Mouse (Mus musculus) right cerebral cortex, postnatal 14 days (tissue): ENCODE measurements around the gene Rab4a.
"Not testable (repeated sequence)": the region's sequence is repeated elsewhere in the genome, so short reads cannot be mapped to it uniquely, and the experiment has no call there.

ENCODE experiments used
- DNase-seq: peaks from one replicate; pipeline ENCODE4 v3.0.0; 2022

Gene Rab4a

DNA sequence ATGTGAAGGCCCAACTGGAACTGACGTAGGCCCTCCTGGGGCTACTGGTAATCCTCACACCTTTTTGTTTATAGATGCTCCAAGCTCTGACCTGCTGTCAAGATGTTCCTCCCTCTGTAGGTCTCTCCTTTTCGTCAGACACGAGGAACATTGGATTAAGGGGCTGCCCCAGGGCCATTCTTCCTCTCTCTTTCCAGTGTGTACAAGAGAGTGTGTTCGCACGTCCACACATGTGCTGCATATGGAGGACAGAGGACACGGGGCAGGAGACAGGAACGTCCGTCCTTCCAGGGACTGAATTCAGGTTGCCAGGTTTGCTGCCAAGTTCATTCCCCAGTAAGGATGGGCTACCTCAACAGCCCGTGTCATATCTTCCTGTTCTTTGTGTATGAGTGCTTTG is 16.3 kb upstream of the Rab4a start:
- DNase-seq, result no peak

DNA sequence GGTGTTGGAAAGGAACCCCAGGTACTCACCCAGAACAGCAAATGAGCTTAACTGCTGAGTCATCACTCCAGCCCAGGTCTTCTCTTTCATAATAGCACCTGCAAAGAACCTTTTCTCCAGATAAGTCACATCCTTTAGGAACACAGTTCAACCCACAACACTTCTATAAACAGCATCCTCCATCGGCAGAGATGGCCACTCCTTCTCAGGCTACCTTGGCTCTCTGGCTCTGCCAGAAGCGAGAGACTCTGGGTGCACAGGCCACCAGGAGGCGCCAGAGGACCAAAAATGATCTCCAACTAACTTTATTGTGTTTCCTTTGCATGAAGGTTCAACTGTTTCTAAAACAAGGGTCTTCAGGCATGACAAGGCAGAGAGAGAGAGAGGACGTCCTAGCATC is 15.8 kb upstream of the Rab4a start:
- peak; percentile 88 for DNase-seq

DNA sequence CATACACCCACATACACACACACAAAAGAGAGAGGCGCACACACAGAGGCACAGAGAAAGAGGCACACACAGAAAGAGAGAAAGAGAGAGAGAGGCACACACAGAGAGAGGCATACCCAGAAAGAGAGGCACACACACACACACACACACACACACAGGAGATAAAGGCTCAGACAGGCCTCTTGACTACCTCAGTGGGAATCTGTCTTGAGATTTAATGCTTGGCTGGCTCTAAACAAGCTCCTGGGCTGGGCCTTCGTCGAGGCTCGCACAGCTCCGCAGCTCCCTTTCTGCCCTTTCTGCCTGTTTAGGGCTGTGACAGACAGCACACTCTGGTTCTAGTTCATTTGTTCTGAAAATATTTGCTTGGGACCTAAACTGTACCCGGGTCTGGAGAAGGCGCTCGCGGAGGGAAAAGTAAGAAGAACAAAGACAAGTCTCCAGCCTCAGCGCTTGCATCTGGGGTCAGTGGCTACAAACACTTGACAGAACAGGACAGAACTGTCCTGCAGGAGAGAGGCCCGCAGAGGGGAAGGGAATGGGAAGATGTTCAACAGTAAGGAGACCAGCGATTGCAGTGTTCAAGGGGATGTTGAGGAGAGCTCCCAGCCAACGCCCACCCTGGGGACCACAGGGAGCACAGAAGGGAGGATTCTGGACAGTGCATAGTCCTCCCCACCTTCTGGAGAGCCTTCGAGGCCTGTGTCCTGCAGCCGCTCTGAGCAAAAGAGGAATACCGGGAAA is 14.5 kb upstream of the Rab4a start:
- no peak for DNase-seq

DNA sequence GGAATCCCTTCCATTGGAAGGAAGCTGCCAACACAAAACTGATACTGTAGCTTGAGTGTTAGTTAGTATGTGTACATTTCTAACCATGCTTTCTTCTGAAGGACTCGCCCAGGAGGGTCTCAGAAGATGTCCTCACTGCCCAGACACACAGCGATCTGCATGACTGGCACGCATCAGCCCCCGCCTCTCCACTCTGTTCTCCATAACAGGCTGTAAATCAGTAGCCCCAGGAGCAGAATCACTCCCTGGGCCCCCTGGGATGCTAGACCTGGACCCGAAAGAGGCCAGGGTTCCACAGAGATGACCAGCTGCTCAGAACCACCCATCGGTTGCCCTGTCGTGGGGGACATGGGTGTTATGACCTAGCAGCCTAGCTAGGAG is 13.9 kb upstream of the Rab4a start:
- DNase-seq, result no peak

DNA sequence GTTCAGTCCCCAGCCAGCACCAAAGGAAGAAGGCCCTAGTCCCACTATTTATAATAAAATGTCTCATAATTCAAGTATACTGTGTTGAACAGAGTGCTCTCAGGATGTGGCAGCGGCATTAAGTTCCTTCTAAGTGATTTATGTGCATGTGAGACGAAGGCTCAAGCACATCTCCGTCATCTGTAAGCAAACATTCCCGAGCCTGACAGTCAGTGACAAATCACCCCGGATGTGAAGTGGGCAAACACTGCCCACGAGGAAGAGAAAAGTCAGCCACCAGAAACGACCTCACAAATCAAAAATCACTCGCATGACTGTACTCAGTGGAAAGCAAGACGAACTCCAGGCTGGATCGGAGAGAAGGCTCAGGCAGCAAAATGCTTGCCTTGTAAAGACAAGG is 11.9 kb upstream of the Rab4a start:
- no peak for DNase-seq

DNA sequence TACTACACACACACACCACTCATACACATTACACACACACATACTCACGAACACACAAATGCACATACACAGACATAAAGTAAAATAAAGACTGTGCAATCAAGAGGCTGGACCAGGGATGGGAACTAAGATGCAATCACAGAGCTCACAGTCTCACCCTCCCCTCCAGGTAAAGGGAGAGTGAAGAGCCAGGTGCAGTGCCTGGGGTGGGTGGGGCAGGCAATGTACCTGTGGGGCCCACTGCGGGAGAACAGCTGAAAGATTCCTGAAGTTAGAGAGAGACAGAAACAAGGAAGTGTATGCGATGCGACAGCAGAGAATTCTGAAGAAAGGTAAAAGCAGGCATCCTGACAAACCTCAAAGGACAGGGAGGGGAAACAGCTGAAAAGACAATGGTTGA is 11.0 kb upstream of the Rab4a start:
- no peak for DNase-seq

DNA sequence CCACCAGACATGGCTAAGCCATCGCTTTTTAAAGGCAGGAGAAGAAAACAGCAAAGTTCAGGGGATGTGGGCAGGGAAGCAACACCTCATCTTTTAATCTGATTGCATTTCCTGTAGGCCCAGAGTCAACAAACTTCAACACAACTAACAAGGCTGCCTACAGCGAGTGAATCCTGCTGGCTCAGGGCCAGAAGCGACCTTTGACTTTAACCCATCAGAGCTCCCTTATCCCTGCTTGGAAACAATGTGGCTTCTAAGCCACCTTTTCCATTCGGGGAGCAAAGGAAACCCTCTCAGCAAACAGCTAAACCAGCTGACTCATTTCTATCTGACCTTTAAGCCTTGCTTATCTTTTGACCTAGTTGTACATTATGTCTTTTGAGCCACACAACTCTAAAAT is 9.0 kb upstream of the Rab4a start:
- no peak for DNase-seq

DNA sequence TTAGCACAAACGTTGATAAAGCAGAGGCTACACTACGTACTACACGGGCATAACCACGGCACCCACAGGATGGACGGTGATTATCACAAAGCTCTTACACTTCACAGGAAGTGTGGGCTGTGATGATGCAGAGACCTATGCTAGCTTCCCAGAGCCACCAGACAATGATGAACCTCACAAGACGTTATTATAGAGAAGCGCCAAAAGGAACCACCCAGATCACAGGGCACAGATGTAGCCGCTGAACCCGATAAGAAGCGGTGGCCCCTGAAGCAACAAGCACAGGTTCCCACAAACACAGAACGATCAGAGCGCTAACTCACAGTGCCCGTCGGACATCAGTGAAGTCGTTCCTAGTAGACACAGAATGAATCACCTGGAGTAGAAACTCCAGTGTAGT is 7.9 kb upstream of the Rab4a start:
- DNase-seq, result no peak

DNA sequence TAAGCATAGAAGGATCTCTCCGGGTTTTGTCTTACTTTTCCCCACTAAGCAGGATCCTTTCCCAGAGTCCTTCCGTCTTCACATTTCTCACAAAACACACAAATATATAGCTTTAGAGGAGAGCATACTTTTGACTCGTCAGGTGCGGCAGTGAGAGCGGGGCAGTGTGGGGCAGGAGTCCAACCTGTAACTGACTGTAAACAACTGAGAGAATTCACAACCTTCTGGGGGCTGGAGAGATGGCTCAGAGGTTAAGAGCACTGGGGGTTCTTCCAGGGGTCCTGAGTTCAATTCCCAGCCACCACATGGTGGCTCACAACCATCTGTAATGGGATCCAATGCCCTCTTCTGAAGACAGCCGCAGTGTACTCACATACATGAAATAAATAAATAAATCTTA is 6.4 kb upstream of the Rab4a start:
- DNase-seq, result no peak

DNA sequence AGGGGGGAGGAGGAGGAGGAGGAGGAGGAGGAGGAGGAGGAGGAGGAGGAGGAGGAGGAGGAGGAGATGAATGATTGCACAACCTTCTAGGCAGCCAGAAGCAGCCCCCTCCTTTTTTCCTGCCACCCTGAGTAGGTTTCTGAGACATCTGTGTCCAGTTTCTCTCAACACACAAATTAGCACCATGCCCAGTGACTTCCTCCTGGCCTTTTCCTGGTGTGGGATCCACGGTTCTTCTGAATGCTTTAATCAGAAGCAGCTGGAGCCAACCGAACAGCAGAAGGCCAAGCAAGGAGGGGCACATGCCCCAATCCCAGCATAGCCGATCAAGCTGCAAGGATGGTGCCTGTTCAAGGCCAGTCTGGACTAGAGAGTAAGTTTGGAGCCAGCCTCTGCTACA is 5.9 kb upstream of the Rab4a start:
- DNase-seq, result no peak

DNA sequence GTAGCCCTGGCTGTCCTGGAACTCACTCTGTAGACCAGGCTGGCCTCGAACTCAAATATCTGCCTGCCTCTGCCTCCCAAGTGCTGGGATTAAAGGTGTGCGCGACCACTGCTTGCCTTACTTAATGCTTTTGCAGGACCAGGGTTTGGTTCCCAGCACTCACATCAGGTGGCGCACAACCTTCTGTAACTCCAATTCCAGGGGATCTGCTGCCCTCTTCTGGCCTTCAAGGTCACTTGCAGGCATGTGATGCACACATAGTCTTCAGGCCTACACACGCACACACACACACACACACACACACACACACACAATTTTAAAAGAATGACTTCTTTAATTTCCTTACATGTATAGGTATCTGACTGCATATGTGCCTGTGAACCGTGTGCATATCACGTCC is 4.9 kb upstream of the Rab4a start:
- no peak for DNase-seq

DNA sequence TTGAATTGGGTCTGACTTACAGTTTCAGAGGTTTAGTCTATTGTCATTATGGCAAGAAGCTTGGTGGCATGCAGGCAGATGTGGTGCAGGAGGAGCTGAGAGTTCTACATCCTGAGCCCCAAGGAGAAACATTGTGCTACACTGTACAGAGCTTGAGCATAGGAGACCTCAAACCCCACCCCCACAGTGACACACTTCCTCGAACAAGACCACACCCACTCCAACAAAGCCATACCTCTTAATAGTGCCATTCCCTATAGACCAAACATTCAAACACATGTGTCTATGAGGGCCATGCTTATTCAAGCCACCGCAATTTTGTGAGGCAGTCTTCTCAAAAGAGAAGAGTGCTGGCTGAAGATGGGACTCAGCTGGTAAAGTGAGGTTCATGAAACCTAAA is 4.2 kb upstream of the Rab4a start:
- DNase-seq, result no peak

DNA sequence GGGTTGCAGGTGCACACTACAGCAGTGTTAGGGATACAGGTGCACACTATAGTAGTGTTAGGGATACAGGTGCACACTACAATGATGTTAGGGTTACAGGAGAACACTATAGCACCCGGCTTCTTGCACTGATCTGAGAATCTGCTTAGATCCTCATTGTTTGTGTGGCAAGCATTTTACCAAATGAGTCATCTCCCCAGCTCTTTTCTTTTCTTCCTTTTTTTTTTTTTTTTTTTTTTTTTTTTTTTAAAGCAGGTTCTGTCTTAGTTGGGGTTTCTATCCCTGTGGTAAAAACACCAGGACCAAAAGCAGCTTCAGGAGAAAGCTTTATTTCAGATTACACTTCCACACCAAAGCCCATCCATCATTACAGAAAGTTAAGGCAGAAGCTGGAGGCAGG is 2.1 kb upstream of the Rab4a start:
- no peak for DNase-seq

DNA sequence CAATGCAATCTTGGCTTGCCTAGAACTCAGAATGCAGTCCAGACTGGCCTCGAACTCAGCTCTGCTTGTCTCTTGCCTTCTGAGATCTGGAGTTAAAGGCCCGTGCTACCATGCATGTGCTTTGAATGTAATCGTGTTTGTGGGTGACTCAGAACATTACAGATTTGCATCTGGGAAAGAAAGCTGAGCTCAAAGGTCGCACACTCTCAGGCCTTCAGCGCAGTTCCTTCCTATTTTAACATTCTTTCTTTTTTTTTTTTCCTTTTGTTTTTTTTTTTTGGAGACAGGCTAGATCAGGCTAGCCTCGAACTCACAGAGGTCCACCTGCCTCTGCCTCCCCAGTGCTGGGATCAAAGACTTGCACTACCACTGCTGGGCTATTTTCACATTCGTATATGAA is 1.2 kb upstream of the Rab4a start:
- no peak for DNase-seq

DNA sequence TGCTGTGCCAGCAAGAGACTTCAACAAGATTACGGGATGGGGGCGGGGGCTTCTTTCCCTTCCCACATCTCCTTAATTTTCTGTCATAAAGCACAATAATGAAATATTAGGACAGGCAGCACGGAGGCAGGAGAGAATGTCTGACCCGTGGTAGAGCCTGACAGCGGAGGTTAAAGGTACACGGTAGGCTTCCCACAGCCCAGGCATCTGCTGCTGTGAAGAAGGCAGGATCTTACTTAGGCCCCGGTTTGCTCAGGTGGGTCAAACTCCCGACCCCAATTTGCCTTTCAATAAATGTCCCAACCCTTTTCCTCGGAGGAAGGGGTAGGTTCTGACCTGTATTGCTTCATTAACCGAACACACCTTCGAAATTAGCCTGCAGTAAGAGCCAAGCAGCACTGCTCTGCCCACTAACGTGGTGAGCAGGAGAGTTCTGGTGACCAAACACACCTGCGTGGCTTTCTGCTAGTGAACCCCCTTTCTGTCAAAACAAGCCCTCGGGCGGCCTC is 522 bp upstream of the Rab4a start:
- no peak for DNase-seq

DNA sequence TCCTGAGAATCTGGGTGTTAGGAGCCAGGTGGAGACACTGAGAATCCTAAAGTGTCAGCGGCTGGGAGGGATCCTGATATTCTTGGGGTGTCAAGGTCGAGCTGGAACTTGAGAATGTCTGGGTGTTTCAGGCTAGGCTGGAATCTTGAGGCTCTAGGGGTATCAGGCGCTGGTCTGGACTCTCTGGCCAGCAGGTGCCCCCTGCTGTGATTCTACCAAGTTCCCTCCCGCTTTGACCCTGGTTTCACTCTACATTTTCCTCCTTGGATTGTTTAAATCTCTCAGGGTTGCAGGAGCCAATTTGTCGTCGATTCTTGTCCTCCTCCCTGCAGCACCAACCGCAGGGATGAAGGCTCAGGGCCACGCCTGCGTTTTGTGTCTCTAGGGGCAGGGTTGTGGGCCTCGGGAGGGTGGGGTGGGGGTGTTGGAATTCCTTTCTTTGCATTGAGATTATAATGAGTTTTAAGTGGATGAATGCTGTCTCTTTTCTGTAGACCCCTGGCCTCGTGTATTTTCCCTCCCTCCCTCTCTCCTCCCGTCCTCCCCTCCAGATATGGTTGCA is 670 bp downstream of the Rab4a start:
- DNase-seq, result no peak

DNA sequence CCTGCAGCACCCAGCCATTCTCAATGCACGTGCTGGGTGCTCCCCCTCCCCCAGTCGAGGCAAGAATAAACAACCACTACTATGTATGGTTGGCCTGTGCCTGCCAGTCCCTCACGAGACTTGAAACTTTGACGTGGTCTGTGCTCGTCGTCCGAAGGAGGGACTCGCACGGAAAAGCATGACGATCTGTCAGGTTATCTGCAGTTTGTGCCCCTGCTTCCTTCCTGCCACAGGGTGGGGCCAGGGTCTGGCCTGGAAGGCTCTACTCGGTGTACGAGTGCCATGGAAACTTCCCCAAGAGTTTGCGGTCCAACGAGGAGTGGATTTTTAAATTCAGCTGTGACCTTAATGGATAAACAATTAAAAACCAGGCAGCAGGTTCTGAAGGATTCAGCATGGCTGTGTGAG is 1.2 kb downstream of the Rab4a start:
- no peak for DNase-seq

DNA sequence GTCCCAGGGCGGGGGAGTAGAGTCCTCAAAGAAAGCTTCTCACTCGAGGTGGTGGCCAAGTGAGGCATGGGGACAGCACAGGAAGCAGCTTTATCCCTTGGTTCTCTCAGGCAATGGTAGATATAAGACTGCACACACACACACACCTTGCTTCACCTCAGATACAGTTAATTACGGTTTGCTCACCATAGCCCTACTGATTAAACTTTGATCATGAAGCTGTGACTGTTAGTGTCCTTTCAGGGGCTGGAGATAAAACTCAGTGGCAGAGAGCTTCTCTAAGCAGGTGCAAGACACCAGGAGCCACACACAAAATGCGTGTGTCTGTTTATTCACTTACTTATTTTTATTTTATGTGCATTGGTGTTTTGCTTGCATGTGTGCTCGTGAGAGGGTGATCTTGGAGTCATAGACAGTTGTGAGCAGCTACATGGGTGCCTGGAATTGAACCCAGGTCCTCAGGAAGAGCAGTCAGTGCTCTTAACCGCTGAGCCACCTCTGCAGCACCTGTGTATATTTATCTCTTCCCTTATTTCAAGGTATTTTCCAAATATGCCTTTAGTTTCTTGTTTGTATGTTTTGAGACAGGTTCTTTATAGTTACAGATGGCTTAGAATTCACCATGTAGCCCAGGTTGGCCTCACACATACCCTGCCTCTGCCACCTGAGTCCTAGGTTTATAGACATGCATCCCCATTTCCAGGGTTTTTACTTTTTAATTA is 2.2 kb downstream of the Rab4a start:
- DNase-seq, result no peak

DNA sequence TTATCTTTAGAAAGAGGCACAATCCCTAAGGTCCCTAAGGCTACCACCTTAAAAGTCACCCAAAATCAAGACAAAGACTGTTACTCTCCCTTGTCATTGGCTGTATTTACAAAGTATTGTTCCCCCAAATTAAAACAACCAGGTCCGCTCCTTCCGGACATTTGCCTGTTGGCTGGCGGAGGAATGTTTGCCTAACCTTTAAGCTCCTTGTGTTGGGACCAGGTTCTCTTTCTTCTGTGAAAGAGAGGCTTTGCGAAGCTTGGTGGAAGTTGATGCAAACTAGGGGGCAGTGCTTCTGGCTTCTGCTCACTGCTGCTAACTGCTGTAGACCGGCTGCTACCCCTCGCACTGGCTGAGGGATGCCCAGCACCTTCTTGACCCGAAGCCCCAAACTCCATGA is 2.9 kb downstream of the Rab4a start:
- DNase-seq, result no peak

DNA sequence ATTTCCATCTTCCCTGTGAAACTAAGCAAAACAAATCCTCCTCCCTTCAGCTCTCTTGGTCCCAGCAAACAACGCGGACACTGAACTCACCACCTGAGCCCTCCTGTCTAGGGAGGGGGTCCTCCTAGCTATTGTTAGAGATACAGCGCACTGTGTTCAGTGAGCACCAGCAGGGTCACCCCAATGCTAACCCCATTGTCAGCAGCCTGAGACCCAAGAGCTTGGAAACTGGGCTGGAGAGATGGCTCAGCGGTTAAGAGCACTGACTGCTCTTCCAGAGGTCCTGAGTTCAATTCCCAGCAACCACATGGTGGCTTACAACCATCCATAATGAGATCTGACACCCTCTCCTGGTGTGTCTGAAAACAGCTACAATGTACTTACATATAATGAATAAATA is 3.6 kb downstream of the Rab4a start:
- not testable (repeated sequence) for DNase-seq

DNA sequence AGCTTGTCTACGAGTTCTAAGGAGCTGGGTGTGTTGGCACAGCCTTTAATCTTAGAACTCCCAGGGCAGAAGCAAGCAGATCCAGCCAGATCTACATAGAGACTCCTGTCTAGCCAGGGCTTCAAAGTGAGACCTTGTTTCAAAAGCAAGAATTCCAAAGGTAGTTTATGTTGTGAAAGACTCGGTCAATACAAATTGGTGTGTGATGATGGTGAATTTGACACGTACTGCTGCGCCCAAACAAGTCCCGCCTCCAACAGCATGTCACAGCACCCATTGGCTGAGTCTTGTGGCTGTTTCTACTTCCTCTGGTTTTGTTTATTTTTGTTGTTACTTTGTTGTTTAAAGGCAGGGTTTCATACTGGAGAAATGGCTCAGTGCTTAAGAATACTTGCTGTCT is 6.4 kb downstream of the Rab4a start:
- DNase-seq, result no peak

DNA sequence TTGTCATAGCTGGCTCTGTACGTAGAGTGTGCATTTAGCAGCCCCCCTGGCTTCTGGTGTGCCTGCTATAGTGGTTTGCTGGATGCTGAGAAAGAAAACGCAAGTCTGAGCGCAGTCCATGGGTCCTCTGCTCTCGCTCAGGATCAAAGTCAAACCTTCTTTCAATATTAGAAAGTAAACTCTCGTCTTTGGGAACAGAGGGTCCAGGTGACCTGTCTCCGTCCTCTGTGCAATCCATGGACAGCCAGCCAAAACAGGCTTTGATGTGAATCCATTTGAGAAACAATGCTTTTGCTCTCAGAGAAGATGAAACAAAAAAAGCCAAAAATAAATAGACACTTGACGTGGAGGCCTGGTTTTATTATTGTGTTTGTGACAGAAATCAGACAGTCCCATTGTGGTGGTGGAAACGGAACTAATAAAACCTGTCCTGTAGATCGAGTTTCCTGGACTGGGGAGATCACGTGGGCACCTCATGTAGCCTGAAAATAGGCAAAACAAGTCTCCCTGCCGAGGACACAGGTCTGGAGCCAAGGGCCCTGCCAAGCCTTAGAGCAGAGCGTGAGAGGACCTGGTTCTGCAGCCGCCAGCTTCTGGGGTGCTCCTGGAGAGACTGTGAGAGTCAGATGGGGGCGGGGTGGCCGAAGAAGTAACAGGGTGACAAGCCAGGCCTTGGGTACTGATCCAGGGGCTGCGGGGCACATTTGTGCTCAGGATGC is 7.5 kb downstream of the Rab4a start:
- no peak for DNase-seq

DNA sequence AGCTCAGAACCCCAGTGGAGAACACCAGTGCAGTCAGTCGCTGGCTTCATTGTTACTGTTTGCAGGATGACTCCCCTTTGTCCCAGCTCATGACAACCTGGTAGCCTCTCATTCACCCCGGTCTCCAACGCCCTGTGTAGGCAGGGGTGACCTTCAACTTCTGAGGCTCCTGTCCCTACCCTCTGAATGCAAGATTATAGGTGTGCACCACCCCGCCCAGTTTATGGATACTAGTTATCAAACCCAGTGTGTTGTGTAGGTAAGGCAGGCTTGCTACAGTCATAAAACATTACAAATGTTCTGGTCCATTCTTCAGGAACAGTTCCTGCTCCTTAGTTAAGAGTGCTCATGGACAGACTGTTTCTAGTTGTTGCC is 8.1 kb downstream of the Rab4a start:
- no peak for DNase-seq

DNA sequence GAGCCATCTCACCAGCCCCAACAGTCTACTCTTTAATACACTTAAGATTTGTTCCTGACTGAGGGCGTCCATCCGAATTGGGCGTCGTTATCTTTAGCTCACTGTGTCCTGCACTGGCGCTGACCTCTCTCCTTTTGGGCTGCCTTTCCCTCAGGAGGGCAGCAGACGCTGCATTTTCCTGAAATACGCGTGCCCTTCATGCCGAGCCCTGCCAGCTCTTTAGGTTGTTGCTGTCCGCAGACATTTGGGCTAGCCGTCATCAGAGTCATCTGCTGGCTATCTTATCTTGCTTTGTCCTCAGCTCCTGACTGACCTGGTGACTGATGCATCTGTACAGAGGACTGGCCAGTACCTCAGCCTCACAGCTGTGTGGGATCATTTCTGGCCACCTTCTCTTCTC is 9.5 kb downstream of the Rab4a start:
- no peak for DNase-seq
